Mouse (Mus musculus) adipocyte (in vitro differentiated cells): ENCODE results near the gene Zfp282.

ENCODE experiments used
- DNase-seq: peaks from one replicate; pipeline ENCODE4 v3.0.0-alpha.2; 2016; ENCODE audit warnings: low spot score

Zfp282 gene

DNA sequence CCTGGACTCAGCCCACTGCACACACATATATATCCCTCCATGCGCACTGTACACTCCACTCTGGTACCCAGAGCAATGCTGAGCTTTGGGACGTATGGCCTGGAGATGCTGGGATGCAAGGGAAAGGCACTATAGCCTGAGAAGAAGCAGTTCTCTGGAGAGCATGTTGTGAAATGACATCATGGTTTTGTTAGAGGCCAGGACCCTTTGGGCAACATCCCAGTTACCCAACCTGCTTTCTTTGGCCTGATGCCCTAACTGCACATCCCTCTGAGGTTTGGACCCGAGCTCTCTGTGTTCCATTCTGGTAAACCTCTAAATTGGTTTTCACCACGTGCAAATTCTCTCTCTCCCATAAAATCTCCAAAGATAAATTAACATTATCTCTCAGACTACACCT, 26.6 kb downstream of the Zfp282 start:
- DNase-seq, result peak; percentile 29

DNA sequence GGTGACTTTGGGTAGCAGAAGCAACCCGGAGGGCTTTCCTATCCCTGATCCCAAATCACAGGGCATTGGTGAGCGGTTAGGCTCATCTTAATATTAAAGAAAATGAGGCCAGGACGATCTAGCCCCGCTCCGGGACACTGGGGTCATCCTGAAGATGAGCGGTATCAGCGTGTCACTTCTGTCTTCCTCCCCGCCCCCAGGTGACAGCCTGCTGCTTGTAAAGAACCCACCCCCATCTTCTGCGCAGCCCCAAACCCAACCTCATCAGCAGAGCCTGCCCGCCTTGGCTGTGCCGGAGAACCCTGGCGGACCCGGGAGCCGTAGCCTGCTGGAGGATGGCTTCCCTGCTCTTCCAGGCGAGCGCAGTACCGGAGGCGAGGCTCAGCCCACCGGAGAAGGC, 27.4 kb downstream of the Zfp282 start:
- DNase-seq, result no peak

DNA sequence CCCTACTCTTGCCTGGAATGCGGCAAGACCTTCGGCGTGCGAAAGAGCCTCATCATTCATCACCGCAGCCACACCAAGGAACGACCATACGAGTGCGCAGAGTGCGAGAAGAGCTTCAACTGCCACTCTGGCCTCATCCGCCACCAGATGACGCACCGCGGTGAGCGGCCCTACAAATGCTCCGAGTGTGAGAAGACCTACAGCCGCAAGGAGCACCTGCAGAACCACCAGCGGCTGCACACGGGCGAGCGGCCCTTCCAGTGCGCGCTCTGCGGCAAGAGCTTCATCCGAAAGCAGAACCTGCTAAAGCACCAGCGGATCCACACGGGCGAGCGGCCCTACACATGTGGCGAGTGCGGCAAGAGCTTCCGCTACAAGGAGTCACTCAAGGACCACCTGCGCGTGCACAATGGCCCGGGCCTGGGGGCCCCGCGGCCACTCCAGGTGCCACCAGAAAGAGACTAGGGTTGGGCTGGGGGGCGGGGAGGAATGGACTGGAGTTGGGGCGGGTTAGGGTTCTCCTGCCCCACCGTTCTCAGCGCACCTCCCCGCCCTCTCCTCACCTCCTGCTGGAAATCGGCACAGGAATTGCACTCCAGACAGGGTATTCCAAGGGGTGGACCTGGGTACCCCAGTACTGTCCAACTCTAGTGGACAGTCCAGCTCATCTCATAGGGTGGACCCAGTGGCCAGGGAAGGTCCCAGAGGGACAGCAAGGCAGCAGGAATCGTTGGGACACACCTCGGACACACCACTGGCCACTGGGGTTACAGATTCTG, 28.1 kb downstream of the Zfp282 start:
- no peak for DNase-seq

DNA sequence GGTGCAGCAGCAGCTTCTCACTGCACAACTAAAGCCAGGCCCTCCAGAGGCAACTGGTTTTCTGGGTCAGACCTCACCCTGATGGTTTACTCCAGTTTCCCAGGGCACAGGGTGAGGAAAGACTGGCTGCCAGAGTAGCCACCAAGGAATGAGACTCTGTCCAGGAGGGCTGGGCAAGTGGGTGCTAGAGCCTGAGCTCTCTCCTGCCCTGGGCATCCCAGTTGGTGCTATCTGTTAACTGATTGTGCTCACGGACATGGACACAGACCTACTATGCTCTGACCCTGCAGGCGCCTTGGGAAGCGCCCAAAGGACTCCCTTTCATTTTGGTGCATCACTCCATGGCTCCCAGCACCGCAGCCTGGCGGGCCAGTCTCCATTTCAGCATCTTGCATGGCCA, 29.3 kb downstream of the Zfp282 start:
- DNase-seq, result no peak

DNA sequence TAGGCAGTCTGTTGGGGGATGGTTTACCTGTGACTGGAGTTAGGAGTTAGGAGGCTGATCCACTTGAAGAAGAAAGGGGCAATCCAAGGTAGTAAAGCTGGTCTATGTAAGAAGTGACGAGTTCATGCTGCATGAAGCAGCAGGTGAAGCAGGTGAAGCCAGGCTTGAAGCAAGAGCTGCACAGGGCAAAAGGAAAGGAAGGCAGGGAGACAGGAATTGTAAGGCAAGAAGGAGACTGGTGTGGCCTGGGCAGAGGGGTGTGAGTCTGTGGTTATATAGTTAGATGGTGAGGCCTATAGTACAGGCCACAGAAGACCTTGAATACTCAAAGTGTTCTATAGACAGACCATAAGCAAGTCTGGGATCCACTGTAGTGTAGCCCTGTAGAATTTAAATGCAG, 32.0 kb downstream of the Zfp282 start:
- no peak for DNase-seq

DNA sequence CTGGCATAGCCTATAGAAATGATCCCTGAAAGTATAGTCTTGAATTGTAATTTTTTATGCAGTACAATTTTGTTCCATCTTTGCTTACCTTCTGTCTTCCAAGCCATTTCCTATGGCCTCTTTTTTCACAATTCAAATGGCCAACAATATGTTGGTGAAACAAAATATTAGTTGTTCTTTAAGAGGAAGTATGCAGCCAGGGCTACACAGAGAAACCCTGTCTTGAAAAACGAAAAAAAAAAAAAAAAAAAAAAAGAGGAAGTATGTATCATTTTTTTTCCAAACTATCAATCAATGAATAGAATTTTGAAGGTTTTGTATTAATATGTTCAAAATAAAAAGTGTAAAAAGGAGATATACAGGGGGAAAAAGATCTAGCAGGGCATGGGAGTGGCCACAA, 34.6 kb downstream of the Zfp282 start:
- DNase-seq, result no peak

DNA sequence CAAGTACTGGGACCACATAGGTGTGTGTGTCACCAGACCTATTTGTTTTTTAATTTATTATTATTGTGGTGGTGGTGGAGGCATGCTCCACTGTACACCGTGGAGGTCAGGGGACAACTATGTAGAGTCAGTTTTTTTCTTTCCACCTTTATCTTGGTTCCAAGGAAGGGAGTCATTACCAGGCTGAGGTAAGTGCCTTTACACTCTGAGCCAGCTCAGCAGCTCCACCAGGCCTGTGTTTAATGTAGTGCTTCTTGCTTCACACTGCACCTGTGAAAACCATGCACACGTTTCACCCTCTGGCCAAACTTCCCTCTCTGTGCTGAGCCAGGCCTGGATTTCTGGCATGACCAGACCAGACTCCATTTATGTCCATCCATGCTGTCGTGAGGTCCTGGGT, 36.0 kb downstream of the Zfp282 start:
- no peak for DNase-seq

DNA sequence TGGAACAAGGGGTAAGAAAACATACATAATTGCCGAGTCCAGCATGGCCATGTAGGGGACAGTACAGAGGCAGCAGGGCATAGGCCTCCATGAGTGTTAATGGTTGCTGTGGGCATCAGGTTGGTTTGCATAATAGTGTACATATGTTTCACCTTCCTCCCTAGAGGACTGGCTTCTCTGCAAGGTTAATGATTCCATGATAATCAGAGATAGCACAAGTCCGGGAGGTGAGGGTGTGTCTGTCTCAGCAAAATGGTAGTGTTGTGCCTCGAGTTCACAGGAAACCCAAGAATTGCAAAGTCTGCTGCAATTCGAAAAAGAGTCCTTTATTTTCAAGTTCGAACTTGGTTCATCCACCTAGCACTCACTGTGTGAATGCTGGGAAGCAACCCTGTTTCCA, 40.0 kb downstream of the Zfp282 start:
- no peak for DNase-seq

DNA sequence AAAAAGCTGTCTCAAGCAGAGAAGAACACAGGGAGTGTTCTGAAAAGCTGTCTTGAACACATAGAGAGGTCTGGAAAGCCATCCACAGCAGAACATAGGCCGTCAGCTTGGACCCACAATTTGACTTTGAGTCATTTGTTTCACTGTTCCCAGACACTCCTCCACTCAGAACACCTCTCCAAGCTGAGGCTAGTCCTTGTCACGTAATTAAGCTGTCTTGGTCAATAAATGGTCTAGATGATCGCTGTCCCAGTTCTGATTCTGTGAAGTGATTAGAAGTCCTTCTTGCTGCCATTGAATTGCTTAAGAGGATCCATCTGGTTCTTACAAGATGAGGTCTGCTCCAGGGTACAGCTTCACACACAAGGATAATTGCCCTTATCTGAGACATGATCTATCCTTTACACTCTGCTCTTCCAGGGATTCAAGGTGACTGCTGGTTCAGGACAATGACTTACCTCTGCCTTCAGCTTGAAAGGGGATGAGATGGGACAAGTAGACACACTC, 41.8 kb downstream of the Zfp282 start:
- no peak for DNase-seq

DNA sequence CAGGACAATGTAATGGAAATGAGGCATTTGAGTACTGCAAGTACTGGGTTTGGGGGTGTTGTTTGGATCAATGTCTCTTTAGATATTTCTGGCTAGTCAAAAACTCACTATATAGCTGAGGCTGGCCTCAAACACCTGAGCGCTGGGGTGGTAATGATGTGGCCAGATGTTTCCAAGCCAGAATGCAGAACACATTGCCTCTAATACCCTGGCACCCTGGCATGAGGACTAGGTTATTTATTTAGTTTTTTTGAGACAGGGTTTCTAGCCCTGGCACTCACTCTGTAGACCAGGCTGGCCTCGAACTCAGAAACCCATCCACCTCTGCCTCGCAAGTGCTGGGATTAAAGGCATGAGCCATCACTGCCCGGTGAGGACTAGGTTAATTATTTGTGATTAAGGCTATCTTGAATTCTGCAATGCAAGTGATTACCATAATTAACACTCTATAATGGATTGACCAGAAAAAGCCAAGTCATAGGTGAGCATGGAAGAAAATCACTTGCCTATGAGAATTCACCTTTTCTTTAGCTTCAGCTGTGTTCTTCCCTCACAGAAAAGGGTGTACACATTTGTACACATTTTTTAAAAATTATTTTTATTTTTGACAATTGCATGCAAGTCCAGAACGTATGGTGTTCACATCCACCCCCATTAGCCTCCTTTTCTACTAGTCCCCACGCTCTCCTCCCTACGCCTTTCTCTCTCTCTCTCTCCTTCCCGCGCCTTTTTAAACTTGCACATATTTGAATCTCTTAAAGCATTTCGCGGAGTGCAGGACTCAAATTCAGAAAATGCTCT, 42.8 kb downstream of the Zfp282 start:
- no peak for DNase-seq

DNA sequence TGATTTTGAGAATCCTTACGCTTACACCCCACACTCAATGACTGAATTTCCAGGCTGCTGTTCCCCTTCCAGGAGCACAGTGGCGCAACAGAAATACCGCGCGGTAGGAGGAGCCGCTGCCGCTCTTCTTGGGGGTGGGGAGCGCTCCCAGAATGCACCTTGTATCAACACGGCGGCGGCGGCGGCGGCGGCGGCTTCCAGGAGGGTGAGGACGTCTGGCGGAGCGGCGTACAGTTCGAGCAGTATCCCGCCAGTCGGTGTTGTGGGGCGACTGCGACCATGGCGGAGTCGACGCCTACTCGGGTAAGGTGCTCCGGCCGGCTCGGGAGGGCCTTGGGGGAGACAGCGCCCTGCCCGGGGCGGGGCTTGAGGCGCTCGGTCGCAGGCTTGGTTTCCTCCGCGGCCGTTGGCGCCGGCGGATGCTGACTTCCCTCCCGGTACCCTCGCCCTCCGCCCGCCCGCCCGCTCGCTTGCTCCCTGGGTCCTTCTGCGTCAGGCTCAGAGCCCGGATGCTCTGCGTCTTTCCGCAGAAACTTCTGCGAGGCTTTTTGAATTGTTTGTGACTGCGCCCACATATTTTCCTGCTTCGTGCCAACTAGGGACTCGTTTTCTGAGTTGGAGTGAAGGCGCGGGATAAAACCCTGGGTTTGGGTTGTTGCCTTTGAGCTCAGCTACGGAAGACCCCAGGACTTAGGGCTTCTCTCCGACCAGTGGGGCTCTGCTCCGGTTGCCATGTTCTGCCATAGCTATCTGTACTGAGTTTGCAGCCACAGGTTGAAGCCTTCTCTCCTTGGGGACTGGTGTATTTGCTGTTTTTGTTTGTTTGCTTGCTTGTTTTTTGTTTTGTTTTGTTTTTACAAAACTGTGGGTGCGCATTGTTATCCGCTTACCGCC, 43.7 kb downstream of the Zfp282 start, which contains the start of gene Zfp212:
Zfp212 (plus strand) TSS at position 30 of the 894 bp plus-strand sequence.
- DNase-seq, result peak; percentile 95

DNA sequence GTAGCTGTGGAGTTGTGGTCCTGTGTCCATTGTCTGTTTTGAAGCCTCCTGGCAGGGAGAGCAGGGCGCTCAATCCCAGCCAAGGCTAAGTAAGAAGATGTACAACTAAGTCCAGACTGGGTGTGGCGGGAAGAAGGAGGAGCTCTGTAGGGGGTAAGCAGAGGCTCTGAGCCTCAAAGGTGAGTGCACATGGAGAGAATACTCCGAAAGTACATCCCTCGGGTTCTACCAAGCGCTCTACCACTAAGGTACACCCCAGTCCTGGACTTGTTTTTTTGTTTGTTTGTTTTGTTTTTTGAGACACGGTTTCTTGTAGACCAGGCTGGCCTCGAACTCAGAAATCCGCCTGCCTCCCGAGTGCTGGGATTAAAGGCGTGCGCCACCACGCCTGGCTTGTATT, 65.5 kb downstream of the Zfp282 start:
- DNase-seq, result no peak

DNA sequence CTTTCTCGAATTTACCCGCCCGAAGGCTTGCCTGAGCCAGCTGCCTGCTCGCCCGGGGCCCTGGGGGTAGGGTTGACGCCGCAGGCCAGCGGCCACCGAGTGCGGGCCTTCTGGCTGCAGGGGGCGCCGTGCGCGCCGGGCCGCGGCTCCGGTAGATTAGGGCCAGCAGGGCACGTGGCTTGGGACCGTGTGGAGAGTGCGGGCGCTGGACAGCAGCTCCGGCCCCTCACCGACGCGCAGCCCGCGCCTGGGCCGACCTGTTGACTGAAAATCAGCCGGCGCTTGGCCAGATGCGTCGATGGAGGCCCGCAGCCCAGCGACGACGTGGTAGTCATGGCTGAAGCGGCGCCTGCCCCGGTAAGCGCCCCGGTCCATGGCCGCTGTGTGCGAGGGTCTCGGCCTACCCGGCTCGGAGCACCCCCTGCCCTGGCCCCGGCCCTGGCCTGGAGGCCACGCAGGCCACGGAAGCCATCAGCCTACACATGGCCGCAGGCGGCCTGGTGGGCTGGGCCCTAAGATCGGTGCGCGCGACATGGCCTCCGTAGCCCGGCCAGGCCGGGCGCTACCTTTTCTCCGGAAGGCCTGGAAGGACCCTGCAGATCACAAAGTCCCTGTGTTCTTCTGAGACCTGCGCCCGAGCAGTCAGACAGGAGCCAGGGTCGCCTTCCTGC, 66.2 kb downstream of the Zfp282 start:
- no peak for DNase-seq

DNA sequence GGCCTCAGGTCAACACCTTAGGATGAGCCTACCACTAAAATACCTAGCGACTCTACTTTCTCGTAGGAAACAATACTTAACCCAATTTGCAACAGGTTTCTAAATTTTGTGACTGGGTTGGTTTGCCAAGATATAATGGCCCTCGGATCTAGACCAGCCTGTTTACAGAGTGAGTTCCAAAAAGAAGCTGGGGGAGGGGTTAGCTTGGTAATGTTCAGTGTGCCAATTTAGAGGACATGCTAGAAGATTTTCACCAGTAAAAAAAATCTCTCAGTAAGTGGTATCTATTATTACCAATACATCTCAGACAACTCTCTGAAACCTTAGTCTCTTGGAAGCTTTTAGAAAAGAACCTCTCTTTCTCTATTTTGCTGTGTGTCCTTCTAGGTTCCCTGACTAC, 66.7 kb downstream of the Zfp282 start:
- no peak for DNase-seq

DNA sequence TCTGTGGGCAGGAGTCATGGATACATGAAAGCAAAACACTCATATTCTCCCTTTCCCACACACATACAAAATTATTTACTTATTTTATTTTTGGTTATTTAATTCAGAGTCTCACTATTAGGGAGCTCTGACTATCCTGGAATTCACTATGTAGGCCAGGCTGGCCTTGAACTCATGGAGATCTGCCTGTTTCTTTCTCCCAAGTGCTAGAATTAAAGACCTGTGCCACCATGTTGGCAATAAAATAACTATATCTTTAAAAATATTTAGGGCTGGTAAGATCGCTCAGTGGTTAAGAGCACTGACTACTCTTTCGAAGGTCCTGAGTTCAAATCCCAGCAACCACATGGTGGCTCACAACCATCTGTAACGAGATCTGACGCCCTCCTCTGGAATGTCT, 70.4 kb downstream of the Zfp282 start:
- no peak for DNase-seq

DNA sequence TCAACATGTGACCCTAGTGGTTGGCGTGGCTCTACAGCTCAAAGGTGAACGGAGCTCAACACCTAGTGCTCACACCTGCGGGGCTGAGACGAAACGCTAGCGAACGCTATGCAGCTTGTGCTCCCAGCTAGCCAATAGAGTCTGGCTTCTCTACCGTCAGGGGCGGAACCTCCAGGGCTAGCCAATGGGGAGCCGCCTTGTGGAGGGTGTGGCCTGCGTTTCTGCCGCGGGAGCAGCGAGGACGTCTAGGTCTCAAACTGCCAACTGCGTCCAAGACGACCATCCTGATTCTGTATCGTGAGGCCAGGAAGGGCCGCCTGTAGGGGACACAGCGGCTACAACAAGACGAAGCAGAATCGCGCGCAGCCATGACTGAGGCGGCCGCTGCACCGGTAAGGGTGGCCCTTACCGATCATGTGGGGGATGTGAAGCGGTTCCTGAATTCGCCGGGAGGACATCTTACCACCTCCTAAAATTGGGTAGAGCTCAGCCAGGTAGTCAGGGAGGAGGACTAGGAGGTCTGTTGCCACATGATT, 76.3 kb downstream of the Zfp282 start, which contains the start of gene Zfp956:
Zfp956 (plus strand) TSS at position 200 of the 536 bp plus-strand sequence.
- peak; percentile 92 for DNase-seq

DNA sequence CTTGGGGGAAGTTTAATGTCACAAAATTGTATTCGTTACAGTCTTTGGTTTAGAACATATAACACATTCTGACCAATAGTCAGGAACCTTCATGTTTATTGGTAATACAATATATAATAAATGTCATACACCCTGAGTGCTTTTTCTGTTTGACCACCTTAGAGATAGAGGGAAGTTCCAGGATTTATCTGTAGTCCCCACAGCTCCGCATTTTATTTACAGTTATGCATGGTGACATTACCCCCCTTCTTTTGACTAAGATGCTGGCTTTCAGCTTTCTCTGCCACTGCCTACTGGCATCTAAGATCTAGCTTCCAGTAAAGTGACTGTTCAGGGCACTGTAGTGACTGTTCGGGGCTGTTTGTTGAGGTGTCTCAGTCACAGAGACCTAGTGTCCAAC, 77.4 kb downstream of the Zfp282 start:
- DNase-seq, result no peak

DNA sequence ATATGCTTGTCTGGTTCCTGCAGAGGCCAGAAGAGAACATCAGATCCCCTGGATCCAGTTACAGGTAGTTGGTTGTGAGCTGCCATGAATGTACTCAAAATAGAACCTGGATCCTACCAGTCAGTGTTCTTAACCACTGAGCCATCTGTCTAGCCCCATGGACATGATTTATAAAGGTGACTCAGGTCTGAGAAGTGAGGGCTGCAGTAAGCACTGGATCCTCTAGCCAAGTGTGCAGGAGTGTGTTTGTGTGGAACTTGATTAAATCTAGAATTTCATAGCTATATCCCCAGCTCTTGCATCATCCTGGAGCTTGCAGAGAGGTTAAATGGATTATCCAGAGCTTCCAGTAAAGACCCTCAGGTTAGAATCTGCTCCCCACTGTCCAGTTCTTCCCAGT, 80.8 kb downstream of the Zfp282 start:
- DNase-seq, result no peak
